Mouse (Mus musculus): Measurements from ENCODE around the gene Gm19684. TPM values are rescaled to one million over a fixed set of nuclear protein-coding genes. Genes with fewer than 3 reads are reported as not detected.

The Gm19684 gene
- polyA plus RNA-seq, 1 experiment from 2014 or later = not detected

Other genes starting within 250 kb of the Gm19684 start
- 23.8 and 25.9 TPM in 2 replicates for gene Dhx16, start 241.9 kb upstream of the Gm19684 start, polyA plus RNA-seq (2014; fragmentation: Nextera tagmentation; extraction: Ambion mirVana)
- gene 2310061I04Rik, start 224.2 kb upstream of the Gm19684 start, polyA plus RNA-seq (2014; fragmentation: Nextera tagmentation; extraction: Ambion mirVana) = 22.2 and 26.7 TPM in 2 replicates
- gene Atat1, start 211.6 kb upstream of the Gm19684 start, polyA plus RNA-seq (2014; fragmentation: Nextera tagmentation; extraction: Ambion mirVana) = 64.0 and 65.4 TPM in 2 replicates
- gene Mrps18b, start 205.3 kb upstream of the Gm19684 start, polyA plus RNA-seq (2014; fragmentation: Nextera tagmentation; extraction: Ambion mirVana) = 77.7 and 83.9 TPM in 2 replicates
- 26.9 and 27.2 TPM in 2 replicates for gene Ppp1r10, start 205.2 kb upstream of the Gm19684 start, polyA plus RNA-seq (2014; fragmentation: Nextera tagmentation; extraction: Ambion mirVana)
- gene Abcf1, start 151.9 kb upstream of the Gm19684 start, polyA plus RNA-seq (2014; fragmentation: Nextera tagmentation; extraction: Ambion mirVana) = 74.2 and 91.7 TPM in 2 replicates
- 26.1 and 29.1 TPM in 2 replicates for gene Gnl1, start 141.8 kb upstream of the Gm19684 start, polyA plus RNA-seq (2014; fragmentation: Nextera tagmentation; extraction: Ambion mirVana)
- gene Prr3, start 141.4 kb upstream of the Gm19684 start, polyA plus RNA-seq (2014; fragmentation: Nextera tagmentation; extraction: Ambion mirVana) = 17.4 TPM in 2 replicates
- 2.9 and 3.1 TPM in 2 replicates for gene H2-T24, start 101.1 kb upstream of the Gm19684 start, polyA plus RNA-seq (2014; fragmentation: Nextera tagmentation; extraction: Ambion mirVana)
- gene H2-T23, start 88.8 kb upstream of the Gm19684 start, polyA plus RNA-seq (2014; fragmentation: Nextera tagmentation; extraction: Ambion mirVana) = 2.0 and 3.1 TPM in 2 replicates
- 6.7 and 7.3 TPM in 2 replicates for gene H2-T22, start 78.9 kb upstream of the Gm19684 start, polyA plus RNA-seq (2014; fragmentation: Nextera tagmentation; extraction: Ambion mirVana)
- gene Gm6034, start 78.7 kb upstream of the Gm19684 start, polyA plus RNA-seq (2014; fragmentation: Nextera tagmentation; extraction: Ambion mirVana) = not detected in 2 replicates
- gene Gm11127, start 63.3 kb upstream of the Gm19684 start, polyA plus RNA-seq (2014; fragmentation: Nextera tagmentation; extraction: Ambion mirVana) = not detected in 2 replicates
- not detected in 2 replicates for gene Gm7030, start 7.7 kb downstream of the Gm19684 start, polyA plus RNA-seq (2014; fragmentation: Nextera tagmentation; extraction: Ambion mirVana)
- gene Gm8909, start 46.9 kb downstream of the Gm19684 start, polyA plus RNA-seq (2014; fragmentation: Nextera tagmentation; extraction: Ambion mirVana) = not detected in 2 replicates
- not detected in 2 replicates for gene H2-T3, start 68.6 kb downstream of the Gm19684 start, polyA plus RNA-seq (2014; fragmentation: Nextera tagmentation; extraction: Ambion mirVana)
- 97.9 and 100 TPM in 2 replicates for gene Rpp21, start 136.4 kb downstream of the Gm19684 start, polyA plus RNA-seq (2014; fragmentation: Nextera tagmentation; extraction: Ambion mirVana)
- gene Trim39, start 150.6 kb downstream of the Gm19684 start, polyA plus RNA-seq (2014; fragmentation: Nextera tagmentation; extraction: Ambion mirVana) = 9.1 and 9.6 TPM in 2 replicates
- not detected in 2 replicates for gene H2-M10.2, start 164.8 kb downstream of the Gm19684 start, polyA plus RNA-seq (2014; fragmentation: Nextera tagmentation; extraction: Ambion mirVana)
- not detected in 2 replicates for gene H2-M10.1, start 204.5 kb downstream of the Gm19684 start, polyA plus RNA-seq (2014; fragmentation: Nextera tagmentation; extraction: Ambion mirVana)
- not detected in 2 replicates for gene H2-M10.3, start 246.7 kb downstream of the Gm19684 start, polyA plus RNA-seq (2014; fragmentation: Nextera tagmentation; extraction: Ambion mirVana)

All from heart, embryonic 11.5 days (tissue).